8 mouse cellular contexts compared by ENCODE assay signal in genomic region chr10:95475923-95476322, GRCm38 (mm10). TPM values are rescaled to one million over a fixed set of nuclear protein-coding genes. Genes with fewer than 3 reads are reported as not detected.
DNase-seq lines count a peak whose midpoint lies in the region; ATAC-seq and TF ChIP-seq lines count a peak whose summit lies in the region.

No protein-coding gene starts in this region.

- H3K4me1 ChIP-seq in liver, embryonic 12.5 days, result no peaks in the 10 kb centered on the region
- H3K4me1 ChIP-seq in kidney, adult 2 months (ENCODE audit: control insufficient read depth, insufficient read depth, low read length), result no peaks in the 10 kb centered on the region
- no peaks in the 10 kb centered on the region for H3K4me1 ChIP-seq in limb, embryonic 10.5 days

- no peak overlapping the region for H3K9ac ChIP-seq in liver, embryonic 12.5 days

- 11% methylated on average over 10 of the region's 10 CpGs for WGBS in liver, embryonic 12.5 days (ENCODE audit: insufficient replicate concordance)
- 11% methylated on average over 10 of the region's 10 CpGs for WGBS in kidney, adult 2 months
- WGBS in limb, embryonic 10.5 days, result 16% methylated on average over 10 of the region's 10 CpGs

- H3K4me2 ChIP-seq in liver, embryonic 12.5 days, result no peak overlapping the region

- H3K27ac ChIP-seq in liver, embryonic 12.5 days, result no peak overlapping the region
- no peak overlapping the region for H3K27ac ChIP-seq in gastrocnemius, adult 2 months
- no peak overlapping the region for H3K27ac ChIP-seq in kidney, adult 2 months (ENCODE audit: insufficient read depth, low read depth, low read length)
- H3K27ac ChIP-seq in limb, embryonic 10.5 days, result no peak overlapping the region

- TF ChIP-seq CTCF in gastrocnemius, adult 2 months (IDR thresholded peaks at IDR 0.05), result peak; percentile 96
- TF ChIP-seq CTCF in kidney, adult 2 months (conservative IDR thresholded peaks at IDR 0.05; ENCODE audit: insufficient read depth, insufficient read length, low read depth, low read length), result peak; percentile 97

- H3K4me3 ChIP-seq in liver, embryonic 12.5 days, result no peak overlapping the region
- H3K4me3 ChIP-seq in gastrocnemius, adult 2 months, result no peak overlapping the region
- no peak overlapping the region for H3K4me3 ChIP-seq in kidney, adult 2 months (ENCODE audit: insufficient read depth, low read depth, low read length)
- no peak overlapping the region for H3K4me3 ChIP-seq in limb, embryonic 10.5 days

- intact Hi-C loops in gastrocnemius, adult 2 months (cut with DNase I), result loop anchor here (1.0 to 5.0 kb wide), 4 partner anchors 57 to 485 kb away; no protein-coding TSS in a partner anchor

- DNase-seq in liver, result peak; percentile 81
- peak; percentile 83 to 84 for DNase-seq in cerebellum, postnatal 36 days
- peak; percentile 89 for DNase-seq in gastrocnemius, adult 2 months
- peak; percentile 84 for DNase-seq in kidney, adult 2 months
- DNase-seq in limb, embryonic 10.5 days (ENCODE audit: low spot score), result peak; percentile 91
- DNase-seq in spleen, postnatal 14 days (ENCODE audit: low spot score in 2 of 2), result peak; percentile 56 to 77

- H3K9me3 ChIP-seq in liver, embryonic 12.5 days (replicated peaks), result no peaks in the 10 kb centered on the region
- no peaks in the 10 kb centered on the region for H3K9me3 ChIP-seq in limb, embryonic 10.5 days (replicated peaks)

- no peaks in the 10 kb centered on the region for H3K27me3 ChIP-seq in liver, embryonic 12.5 days (replicated peaks)
- no peaks in the 10 kb centered on the region for H3K27me3 ChIP-seq in kidney, adult 2 months (replicated peaks; ENCODE audit: control insufficient read depth, insufficient read depth, low read length)
- H3K27me3 ChIP-seq in limb, embryonic 10.5 days (ENCODE audit: low read depth, poor library complexity, severe bottlenecking), result no peaks in the 10 kb centered on the region

- H3K36me3 ChIP-seq in liver, embryonic 12.5 days, result peaks cover 10% of the 10 kb centered on the region
- no peaks in the 10 kb centered on the region; the same call in 1 of the 2 replicates for H3K36me3 ChIP-seq in kidney, adult 2 months (ENCODE audit: control insufficient read depth, insufficient read depth, low read length)
- peaks cover 13% of the 10 kb centered on the region for H3K36me3 ChIP-seq in limb, embryonic 10.5 days

- no peak for ATAC-seq in liver, embryonic 12.5 days
- peak; percentile 86 for ATAC-seq in monocyte, adult 5-6 weeks (replicated peaks; ENCODE audit: insufficient number of reproducible peaks, low FRiP score, low TSS enrichment, poor library complexity, severe bottlenecking)

- TF ChIP-seq POLR2A in kidney, adult 2 months (IDR thresholded peaks at IDR 0.05; ENCODE audit: low read depth, low read length), result no peak

RNA-seq across cellular contexts. Expression of gene Mrpl42, which starts 25.8 kb away (rescaled TPM):
- 248 and 264 TPM in 2 replicates for polyA plus RNA-seq in liver, embryonic 12.5 days (2016; fragmentation: Nextera tagmentation; extraction: Ambion mirVana)
- 100 to 1,000 TPM; 307 to 392 TPM for total RNA-seq in gastrocnemius, adult 2 months (2021)
- 242 and 322 TPM in 2 replicates for polyA plus RNA-seq in kidney, adult 2 months (2012; rRNA removed)
- polyA plus RNA-seq in limb, embryonic 10.5 days (2016; fragmentation: Nextera tagmentation; extraction: Ambion mirVana), result 356 and 383 TPM in 2 replicates
- total RNA-seq in monocyte, adult 5-6 weeks (2017), result 39.1 to 48.3 TPM (median 43.7 TPM) in 3 replicates

RNA-seq across cellular contexts. Expression of gene Ube2n, which starts 39.0 kb away (rescaled TPM):
- polyA plus RNA-seq in liver, embryonic 12.5 days (2016; fragmentation: Nextera tagmentation; extraction: Ambion mirVana), result 191 and 193 TPM in 2 replicates
- total RNA-seq in gastrocnemius, adult 2 months (2021), result 10 to 100 TPM; 71.3 to 75.6 TPM
- 41.7 and 53.2 TPM in 2 replicates for polyA plus RNA-seq in kidney, adult 2 months (2012; rRNA removed)
- polyA plus RNA-seq in limb, embryonic 10.5 days (2016; fragmentation: Nextera tagmentation; extraction: Ambion mirVana), result 432 and 466 TPM in 2 replicates
- total RNA-seq in monocyte, adult 5-6 weeks (2017), result 101 to 144 TPM (median 135 TPM) in 3 replicates

RNA-seq across cellular contexts. Expression of gene Socs2, which starts 58.9 kb away (rescaled TPM):
- polyA plus RNA-seq in liver, embryonic 12.5 days (2016; fragmentation: Nextera tagmentation; extraction: Ambion mirVana), result 10.1 and 14.1 TPM in 2 replicates
- total RNA-seq in gastrocnemius, adult 2 months (2021), result 10 to 100 TPM; 18.0 to 26.9 TPM
- polyA plus RNA-seq in kidney, adult 2 months (2012; rRNA removed), result 24.5 and 42.9 TPM in 2 replicates
- 34.5 and 40.8 TPM in 2 replicates for polyA plus RNA-seq in limb, embryonic 10.5 days (2016; fragmentation: Nextera tagmentation; extraction: Ambion mirVana)
- 0.76 to 3.0 TPM (median 2.7 TPM) in 3 replicates for total RNA-seq in monocyte, adult 5-6 weeks (2017)
